Mouse (Mus musculus): ENCODE data around the gene Arsg.

Arsg gene

DNA sequence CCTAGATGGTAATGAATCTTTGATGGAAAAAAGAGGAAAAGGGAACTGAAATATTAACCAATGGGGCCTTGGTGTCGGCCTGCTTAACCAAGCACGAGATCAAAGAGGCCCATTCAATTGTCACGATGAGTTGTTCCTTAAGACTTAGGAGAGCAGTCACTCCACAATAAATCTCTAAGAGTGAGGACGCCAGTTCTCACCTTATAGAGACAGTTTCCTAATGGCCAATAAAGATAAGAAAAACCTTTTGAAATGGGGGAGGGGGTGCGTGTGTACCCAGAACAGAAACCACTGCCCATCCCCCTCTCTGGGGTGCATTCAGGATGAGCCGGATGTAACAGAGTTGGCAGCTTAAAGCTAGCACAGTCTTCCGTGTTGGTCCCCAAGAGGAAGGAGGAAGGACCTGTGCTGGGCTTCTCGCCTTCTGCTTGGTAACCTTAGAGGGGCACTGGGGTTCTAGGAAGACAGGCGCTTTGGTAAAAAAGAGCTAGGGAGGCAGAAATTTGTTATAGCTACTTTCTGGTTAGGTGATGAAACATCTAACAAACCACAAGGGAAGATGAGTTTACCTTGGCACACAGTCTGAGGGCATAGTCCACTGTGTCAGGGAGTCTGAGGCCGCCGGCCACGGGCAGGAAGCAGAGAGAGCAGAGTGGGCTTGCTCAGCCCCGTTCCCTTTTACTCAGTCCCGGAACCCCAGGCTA lies 22.7 kb downstream of the Arsg start:
- no peak for DNase-seq (ENCODE audit: low read depth, low spot score)

DNA sequence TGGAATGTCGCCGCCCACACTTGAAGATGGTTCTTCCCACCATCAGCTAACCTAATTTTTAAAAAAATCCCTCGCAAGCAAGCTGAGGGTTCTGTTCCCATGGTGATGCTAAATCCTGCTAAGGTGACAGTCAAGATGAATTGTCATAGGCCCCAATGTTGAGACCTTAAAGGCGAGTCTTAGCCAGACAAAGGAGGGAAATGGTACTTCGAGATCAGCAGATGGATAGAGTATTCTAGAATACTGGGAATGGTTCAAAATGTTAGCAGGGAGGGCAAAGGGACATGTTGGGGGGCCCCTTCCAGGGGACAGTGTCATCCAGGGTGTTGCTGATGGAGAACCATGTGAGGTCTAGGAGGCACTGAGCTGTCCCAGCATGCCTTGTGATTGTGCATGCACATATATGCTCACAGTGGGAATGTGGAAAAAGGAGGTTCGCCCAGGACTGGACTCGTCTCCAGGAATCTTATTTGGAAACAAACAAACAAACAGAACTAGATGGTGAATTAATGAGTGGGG lies 23.4 kb downstream of the Arsg start:
- no peak for DNase-seq (ENCODE audit: low read depth, low spot score)

DNA sequence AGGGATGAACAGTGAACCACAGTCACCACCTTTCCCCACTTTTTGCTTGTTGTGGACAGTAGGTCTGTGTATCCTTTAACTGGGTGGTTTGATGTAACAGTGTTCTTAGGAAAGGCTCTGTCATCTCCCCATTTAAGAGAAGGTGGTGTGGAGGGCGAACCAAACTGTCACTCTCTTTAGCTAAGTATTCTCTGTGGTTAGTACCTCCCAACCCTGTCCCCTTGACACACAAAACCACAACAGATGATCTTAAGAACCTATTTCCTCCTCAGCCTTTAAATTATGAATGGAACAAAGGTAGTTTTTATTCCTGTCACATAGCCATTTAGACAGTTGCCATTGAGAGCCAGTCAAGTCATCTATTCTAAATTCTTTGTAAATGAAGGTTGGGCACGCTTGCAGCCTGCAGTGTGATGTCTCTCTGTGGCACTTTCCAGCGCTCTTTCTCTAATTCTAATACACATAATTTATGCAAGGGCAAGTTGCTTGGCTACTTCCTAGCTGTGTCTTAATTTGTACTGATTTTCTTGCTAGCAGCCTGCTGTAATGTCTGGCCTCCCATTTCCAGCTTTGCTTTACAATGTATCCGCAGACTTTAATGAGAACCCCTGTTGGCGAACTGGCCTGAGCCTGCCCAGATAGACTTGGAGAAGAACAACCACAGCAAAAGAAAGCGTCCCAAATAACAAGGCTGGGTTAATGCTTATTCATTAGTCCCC lies 24.0 kb downstream of the Arsg start:
- no peak for DNase-seq (ENCODE audit: low read depth, low spot score)

DNA sequence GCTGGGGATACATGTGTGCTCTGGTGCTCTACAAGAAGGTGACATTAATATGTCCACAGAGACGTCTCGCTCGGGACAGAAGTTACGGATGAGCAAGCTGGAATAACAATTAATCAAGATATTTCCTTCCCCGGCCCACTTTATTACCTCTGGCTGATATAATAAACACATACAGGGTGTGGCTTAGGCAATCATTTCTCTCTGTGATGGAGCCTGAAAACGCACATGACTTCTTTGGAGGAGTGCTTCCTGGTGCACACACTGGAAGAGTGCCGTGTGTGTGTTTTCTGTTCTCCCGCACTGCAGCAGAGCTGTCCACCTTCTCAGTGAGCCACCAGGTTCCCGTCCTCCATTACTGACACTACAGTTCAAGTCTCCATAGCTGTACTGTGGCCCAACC lies 24.8 kb downstream of the Arsg start:
- no peak for DNase-seq (ENCODE audit: low read depth, low spot score)

DNA sequence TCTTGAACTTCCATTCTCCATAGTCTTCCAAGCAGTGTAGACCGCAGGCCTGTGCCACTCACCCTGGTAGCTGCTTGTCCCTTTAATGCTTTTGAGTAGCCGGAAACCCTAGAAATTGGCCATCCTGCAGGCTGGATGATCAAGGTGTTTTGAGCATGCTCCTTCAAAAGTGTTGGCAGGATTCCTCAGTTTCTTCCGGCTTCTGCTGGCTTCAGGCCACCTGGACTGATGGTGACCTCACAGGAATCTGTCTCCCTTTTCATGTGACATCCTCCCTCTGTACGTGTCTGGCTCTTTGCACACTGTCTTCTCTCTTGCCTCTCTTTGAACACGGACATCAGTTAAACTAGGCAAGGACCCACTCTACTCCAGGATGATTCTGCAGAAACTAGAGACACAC lies 27.0 kb downstream of the Arsg start:
- no peak for DNase-seq (ENCODE audit: low read depth, low spot score)

DNA sequence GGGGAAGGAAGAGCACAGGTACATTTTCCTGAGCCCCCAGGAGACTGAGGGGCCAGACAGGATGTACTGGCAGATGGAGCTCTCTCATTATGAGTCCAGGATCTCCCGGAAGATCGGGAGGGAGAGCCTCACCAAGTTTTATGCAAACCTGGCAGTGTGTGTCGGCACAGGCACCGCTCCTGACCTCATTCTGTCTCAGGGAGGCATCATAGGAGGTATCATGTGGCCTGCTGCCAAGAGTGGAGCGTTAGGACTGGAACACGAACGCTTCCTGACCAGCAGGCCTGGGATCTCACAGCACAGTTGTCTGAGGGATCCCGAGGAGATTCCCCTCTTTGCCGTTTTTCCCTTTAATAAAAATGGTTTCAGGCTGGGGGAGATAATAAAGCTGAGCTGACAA lies 31.8 kb downstream of the Arsg start:
- no peak for DNase-seq (ENCODE audit: low read depth, low spot score)

DNA sequence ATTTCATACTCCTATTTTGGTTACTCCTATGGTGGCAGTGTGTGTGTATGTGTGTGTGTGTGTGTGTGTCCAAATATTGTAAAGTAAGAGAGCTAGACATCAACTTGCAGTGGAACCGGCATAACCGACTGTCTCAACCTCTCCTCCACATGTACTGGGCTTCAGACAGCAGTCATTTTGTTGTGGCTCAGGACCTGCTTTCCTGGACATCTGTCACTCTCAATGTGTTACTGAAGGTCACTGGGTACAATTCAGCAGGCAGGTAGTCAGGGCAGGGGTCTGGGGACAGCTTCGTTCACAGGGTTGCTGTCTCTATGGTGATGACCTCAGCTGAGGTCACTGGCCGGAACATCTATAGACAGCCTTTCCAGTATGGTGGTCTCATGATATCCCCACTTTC lies 32.6 kb downstream of the Arsg start:
- no peak for DNase-seq (ENCODE audit: low read depth, low spot score)

DNA sequence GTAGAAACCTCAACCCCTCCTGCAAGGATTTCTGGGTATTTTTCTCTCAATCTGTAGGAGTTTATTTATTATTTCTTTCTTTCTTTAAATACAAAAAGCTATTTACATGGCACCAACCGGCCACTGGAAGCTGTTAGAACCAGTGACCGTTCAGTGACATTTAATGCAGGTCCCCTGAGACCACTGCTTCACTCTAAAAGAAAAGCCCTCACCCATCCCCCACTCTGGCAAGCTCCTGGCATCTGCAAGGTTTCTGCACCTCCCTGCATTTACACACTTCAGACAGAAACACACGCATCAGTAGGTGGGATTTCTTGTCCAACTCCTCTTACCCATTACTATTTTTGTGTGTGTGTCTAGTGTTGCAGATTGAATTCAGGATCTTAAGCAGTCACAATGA lies 33.9 kb downstream of the Arsg start:
- no peak for DNase-seq (ENCODE audit: low read depth, low spot score)

DNA sequence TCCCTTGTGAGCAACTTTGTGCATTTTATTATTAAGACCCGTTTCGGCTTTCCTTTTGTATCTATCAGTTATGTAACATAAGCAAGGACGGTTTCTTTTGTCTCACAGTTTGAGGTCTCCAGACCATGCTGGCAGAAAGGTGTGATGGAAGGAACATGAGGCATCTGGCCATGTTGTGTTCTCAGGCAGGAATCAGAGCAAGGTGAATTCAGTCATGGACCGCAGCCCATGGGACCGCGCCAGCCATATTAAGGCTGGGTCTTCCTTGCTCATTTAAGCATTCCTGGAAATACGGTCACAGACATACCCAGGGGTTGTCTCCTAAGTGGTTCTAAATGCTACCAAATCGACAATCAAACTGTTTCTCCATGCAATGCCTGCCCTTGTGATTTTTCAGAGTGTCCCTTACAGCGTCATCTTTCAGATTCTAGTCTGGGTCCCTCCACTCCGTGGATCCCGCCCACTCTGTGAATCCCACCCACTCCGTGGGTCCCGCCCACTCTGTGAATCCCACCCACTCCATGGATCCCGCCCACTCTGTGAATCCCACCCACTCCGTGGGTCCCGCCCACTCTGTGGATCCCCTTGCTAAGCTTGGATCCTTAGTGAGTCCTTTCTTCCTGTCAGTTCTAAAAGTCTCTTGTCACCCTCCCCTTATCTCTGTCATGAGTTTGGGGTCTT lies 40.0 kb downstream of the Arsg start:
- DNase-seq (ENCODE audit: low read depth, low spot score) = no peak

DNA sequence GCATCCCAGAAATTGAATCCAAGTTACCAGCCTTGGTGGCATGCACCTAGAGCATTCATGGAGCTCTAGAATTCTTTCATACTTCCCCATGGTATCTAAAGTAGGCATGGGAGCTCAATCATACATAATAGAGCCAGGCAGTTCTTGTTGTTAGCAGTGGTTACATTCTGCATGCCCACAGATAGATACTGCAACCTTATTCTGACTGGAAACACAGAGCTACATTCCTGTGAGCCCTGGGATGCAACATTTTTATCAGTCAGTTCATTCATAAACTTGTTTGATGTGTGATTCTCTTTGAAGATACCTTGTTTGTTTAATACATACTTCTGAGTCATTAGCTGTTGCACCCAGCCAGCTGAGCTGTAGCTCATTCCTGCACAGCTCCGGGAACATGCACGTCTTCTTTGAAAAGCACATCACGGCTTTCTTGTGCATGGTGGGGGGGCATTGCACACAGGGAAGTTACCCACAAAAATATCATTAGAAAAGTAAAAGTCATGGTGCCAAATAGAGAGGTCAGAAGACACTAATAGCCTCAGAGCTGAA lies 41.0 kb downstream of the Arsg start:
- no peak for DNase-seq (ENCODE audit: low read depth, low spot score)

DNA sequence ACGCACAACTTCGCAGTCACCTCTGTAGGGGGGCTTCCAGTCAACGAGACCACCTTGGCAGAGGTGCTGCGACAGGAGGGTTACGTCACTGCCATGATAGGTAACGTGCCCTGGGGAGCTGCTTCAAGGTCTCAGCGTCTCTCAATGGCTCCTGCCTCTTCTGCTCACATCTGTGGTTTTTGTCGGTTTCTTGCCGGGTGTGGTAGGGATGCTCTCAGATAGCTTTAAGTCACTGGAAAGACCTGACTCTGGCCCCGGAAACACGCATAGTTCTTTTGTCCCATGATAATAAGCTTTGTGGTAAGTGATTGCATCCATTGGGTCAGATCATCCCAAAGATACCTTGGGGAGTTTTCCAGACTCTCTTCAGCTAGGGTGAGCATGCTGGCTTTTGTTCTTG lies 44.2 kb downstream of the Arsg start:
- no peak for DNase-seq (ENCODE audit: low read depth, low spot score)

DNA sequence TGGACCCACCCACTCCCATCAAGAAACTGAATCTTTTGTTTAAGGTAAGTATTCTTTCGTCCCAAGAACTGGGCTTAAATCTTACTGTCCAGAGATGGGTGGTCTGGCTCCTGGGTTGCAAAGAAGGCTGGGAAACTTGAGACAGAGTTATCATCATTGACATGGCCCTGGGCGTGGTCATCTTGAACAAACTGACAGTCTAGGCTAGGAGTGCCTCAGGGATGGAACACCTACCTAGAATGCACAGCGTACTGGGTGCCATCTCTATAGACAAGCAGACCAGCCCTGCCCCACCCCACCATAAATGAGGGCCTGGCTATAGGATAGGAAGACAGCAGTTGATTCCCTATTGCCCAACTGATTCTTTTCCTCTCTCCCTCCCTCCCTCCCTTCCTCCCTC lies 44.6 kb downstream of the Arsg start:
- peak; percentile 24 for DNase-seq (ENCODE audit: low read depth, low spot score)

DNA sequence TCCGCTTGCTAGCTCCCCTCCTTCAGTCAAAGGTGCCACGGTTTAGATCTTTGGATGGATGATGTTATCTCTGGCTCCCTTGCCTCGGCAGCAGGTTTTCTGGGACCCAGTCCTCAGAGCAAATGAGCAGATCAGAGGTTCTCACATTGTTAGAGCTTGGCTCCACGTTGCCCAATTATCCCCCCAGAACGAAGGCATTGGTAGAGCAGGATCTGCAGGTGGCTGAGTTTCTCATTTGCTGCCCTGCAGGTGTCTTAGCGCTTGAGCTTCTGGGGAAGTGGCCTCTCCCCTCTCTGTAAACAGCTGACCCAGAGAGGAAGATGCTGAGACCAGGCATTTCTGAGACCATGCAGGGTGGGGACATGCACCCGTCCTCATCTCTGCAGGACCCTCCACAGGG lies 47.8 kb downstream of the Arsg start:
- no peak for DNase-seq (ENCODE audit: low read depth, low spot score)

DNA sequence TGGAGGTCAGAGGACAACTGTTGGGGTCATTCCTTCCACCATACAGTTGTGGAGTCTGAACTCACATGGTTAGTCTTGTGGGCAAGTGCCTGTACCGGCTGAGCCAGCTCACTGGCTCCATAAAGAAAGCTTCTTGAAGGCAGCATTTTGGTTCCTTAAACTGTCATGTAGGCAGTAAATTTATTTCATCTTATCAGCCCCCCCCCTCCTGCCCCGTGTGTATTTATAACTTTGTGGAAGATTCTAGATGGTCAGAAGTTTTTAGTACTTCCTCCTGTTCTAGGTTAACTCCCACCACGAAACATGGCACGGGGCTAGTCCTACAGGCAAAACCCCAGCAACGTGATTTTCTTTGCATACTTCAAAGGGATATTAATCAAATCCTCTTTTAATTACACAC lies 51.7 kb downstream of the Arsg start:
- no peak for DNase-seq (ENCODE audit: low read depth, low spot score)

DNA sequence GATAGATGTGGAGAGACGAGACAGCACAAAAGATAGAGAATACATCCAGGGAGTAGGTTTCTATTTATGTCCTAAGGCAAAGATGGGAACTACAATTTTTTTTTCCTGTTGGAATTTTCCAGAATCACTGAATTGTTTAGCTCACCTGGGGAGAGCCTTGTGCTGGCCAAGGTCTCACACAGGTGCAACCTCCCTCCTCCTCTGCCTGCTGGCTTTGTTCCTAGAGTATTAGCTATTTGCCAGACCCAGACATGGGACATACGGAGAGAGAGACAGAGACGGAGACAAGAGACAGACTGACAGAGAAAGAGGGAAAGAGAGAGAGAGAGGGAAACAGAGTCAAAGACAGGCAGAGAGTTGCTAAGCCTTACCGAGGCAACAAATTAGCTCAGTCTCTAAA lies 52.4 kb downstream of the Arsg start:
- DNase-seq (ENCODE audit: low read depth, low spot score) = no peak

DNA sequence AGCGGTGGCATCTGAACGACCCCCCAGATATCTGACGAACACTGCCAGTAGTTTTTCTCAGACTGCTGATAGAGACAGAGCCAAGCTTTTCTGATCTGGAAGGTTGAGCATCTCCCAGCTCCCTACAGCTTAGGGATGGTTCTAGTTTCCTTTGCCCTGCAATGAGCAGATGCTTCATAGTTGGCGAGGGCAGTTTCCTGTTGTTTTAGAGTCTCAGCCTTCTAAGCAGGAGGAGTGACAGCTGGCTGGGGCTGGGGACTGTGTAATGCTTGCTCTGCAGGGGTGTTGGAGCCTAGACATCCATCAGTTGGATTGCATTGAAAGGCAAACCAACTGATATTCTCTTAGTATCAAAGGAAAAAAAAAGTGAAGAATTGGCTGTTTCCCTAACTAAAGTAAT lies 56.9 kb downstream of the Arsg start:
- DNase-seq (ENCODE audit: low read depth, low spot score) = no peak

DNA sequence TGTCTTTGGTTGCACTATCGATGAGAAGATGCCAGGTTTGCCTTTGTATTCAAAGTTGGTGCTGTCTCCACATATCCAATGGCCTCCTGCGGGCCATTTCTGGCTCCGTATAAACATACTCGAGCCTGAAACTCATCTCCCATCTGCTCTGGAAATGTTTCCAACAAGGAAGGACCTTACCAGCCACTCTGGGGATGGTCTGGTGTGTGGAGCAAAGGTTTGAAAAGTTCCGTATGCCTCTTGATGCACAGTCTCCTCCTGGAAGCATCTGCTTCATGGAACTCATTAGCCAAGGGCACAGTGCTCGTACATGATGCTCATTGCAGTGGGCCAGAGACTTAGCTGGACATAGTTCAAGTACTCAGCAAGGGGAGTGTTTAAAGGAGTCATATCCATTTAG lies 62.8 kb downstream of the Arsg start:
- no peak for DNase-seq (ENCODE audit: low read depth, low spot score)

DNA sequence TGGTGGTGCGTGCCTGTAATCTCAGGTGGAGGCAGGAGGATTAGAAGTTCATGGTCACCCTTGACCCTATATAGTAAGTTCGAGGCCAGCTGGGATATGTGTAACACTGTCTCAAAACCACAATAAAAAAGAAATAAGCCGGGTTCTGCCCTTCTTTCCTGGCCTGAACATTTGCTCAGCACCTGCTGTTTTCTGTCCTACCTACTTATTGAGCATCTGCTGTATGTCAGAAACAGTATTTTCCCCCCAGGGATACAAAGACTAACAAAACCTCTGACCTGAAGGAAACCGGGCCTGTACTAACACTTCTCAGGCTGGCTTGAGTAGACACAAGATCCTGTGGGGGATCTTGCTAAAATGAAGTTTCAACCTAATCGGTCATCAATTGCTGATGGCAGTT lies 63.8 kb downstream of the Arsg start:
- DNase-seq (ENCODE audit: low read depth, low spot score) = no peak

DNA sequence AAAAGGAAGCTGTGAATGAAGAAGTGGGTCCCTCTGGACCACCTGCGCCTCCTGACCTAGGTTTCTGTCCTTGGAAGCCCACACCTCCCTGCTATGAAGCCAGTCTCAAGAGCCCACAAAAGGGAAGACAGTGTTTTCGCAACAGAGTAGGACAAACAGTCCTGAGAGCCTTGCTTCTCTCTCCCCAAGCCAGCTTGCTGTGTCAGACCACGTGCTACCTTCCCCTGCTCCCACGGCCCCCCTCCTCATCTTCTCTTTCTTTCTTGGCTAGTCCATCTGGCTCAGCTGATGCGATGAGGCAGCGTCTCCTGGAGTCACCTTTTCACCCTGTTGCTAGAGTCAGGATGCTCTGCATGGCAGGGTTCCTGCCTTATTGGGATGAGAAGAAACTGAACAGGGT lies 66.1 kb downstream of the Arsg start:
- DNase-seq (ENCODE audit: low read depth, low spot score) = no peak

DNA sequence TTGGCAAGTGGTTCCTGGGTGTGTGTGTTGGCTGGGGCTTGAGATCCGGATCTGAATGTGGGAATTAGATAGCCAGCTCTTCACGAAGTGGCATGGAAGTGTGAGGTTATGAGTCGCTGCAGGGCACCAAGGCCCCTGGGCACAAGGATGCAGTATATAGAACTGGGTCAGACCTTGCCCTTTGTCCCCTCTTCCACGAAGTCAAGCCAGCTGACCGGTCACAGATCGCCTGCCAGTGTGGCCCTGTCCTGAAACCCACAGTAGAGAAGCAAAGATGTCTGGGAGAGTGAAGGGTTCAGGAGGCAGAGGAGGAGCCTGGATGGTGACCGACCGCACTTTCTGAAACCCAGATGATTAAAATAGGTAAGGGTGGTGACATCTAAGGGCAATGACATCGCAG lies 70.3 kb downstream of the Arsg start:
- DNase-seq (ENCODE audit: low read depth, low spot score) = no peak

DNA sequence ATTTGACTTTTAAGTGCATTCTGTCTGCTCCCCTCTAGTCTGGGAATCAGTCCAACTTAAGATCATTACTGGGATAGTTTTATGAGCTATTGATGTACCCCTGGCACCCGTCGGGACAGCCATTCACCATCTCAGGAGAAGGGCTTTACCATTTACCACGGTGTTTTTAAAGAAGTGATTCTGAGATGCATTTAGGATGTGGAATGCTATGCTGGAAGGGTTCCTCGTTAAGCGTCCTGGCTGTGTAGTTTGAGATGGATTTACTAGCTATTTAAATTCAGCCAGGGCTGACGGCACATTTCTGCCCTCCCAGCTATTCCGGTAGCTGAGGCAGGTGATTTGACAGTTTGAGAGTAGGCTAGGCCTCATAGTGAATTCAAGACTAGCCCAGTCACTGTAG lies 71.3 kb downstream of the Arsg start:
- no peak for DNase-seq (ENCODE audit: low read depth, low spot score)

DNA sequence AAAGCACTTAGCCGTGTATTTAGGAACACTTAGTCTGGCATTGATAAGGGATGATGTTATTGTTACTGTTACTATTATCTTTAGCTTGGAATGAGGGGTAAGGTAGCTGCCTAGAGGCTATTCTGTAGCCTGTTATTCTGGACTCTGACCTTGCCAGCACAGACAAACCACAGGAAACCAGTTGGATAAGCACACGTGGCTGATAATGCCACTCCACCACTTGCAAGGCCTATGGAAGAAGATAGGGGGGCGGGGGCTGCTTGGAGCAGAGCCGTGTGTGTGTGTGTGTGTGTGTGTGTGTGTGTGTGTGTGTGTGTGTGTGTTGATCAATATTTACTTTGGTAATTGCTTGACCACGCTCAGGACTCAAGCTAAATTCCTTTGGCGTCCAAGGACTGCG lies 72.1 kb downstream of the Arsg start:
- DNase-seq (ENCODE audit: low read depth, low spot score) = peak; percentile 42

All from c-Kit-negative CD71-positive TER-119-positive erythroid progenitor cells, embryonic 14.5 days (primary cell).